ENCODE assay signal across 9 mouse cellular contexts in the genomic region with DNA sequence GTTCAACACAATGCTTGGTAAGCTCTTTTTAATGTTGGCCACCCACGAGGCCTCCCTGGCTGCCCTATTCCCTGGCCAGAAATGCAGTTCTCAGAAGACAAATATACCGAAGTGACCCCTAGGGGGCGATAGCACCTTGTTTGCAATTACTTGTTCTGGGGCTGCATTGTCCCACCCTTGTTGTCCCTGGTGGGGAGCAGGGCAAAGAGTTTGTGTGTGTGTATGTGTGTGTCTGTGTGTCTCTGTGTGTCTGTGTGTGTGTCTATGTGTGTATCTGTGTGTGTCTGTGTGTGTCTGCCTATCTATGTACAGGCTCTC. TPM values are rescaled to one million over a fixed set of nuclear protein-coding genes. Genes with fewer than 3 reads are reported as not detected.
DNase-seq lines count a peak whose midpoint lies in the region; ATAC-seq and TF ChIP-seq lines count a peak whose summit lies in the region.
"Had no signal": no experiment of that assay in that cellular context is flagged by ENCODE, and none has a peak within 500 bp of the region (broad histone marks: within the 10 kb centered on the region; RNA-seq: fewer than 3 reads in every experiment).

No protein-coding gene starts in this region.

- H3K4me1 ChIP-seq in ES-Bruce4 (ENCODE audit: control insufficient read depth, insufficient read depth, low read length): no peaks in the 10 kb centered on the region
- H3K4me1 ChIP-seq in forebrain, postnatal 0 days (ENCODE audit: insufficient read depth): 0 out of 2 replicates have a peak, but pooled peaks cover 3% of the 10 kb centered on the region
- no peaks in the 10 kb centered on the region for H3K4me1 ChIP-seq in liver, embryonic 11.5 days (replicated peaks; ENCODE audit: control insufficient read depth, insufficient read depth, low read length)
- H3K4me1 ChIP-seq in neural tube, embryonic 11.5 days (ENCODE audit: control insufficient read depth, insufficient read depth, low read length): no peaks in the 10 kb centered on the region

- DNase-seq in A20 (ENCODE audit: low read depth, low spot score): peak; percentile 69
- peak; percentile 26 for DNase-seq in cerebellum, adult 11-12 months
- peak; percentile 77 for DNase-seq in forebrain, postnatal 0 days
- DNase-seq in kidney, adult 8-10 months: peak; percentile 24 to 54
- DNase-seq in liver, embryonic 11.5 days (ENCODE audit: low spot score): peak; percentile 42
- DNase-seq in neural tube, embryonic 11.5 days (ENCODE audit: low spot score): peak; percentile 77

- H3K9me3 ChIP-seq in ES-Bruce4 (replicated peaks; ENCODE audit: control insufficient read depth, insufficient read depth, low read length, poor library complexity, severe bottlenecking): no peaks in the 10 kb centered on the region
- H3K9me3 ChIP-seq in forebrain, postnatal 0 days (ENCODE audit: low read length): no peaks in the 10 kb centered on the region
- no peaks in the 10 kb centered on the region for H3K9me3 ChIP-seq in liver, embryonic 11.5 days (ENCODE audit: control insufficient read depth, low read length)
- H3K9me3 ChIP-seq in neural tube, embryonic 11.5 days (ENCODE audit: control insufficient read depth, low read length): no peaks in the 10 kb centered on the region
- H3K9me3 ChIP-seq: hindbrain, embryonic 15.5 days had no signal

- no peaks in the 10 kb centered on the region for H3K36me3 ChIP-seq in ES-Bruce4 (ENCODE audit: control insufficient read depth, insufficient read depth, low read length, poor library complexity, severe bottlenecking)
- H3K36me3 ChIP-seq in forebrain, postnatal 0 days (ENCODE audit: insufficient read depth): no peaks in the 10 kb centered on the region
- H3K36me3 ChIP-seq in liver, embryonic 11.5 days (ENCODE audit: control insufficient read depth, insufficient read depth, low read length): no peaks in the 10 kb centered on the region
- H3K36me3 ChIP-seq in neural tube, embryonic 11.5 days (ENCODE audit: control insufficient read depth, insufficient read depth, low read length): no peaks in the 10 kb centered on the region
- H3K36me3 ChIP-seq: hindbrain, embryonic 15.5 days had no signal

- TF ChIP-seq EP300 in ES-Bruce4 (IDR thresholded peaks at IDR 0.05; ENCODE audit: insufficient read depth, low read depth, low read length): no peak

- H3K4me3 ChIP-seq in ES-Bruce4 (ENCODE audit: low read depth, low read length): no peak overlapping the region
- H3K4me3 ChIP-seq in forebrain, postnatal 0 days (ENCODE audit: low read depth, low read length): no peak overlapping the region
- no peak overlapping the region for H3K4me3 ChIP-seq in liver, embryonic 11.5 days (ENCODE audit: low read depth, low read length)
- H3K4me3 ChIP-seq in neural tube, embryonic 11.5 days (ENCODE audit: low read depth, low read length): no peak overlapping the region
- H3K4me3 ChIP-seq: hindbrain, embryonic 15.5 days had no signal

- H3K9ac ChIP-seq in ES-Bruce4 (ENCODE audit: low read depth, poor library complexity, severe bottlenecking): no peak overlapping the region
- H3K9ac ChIP-seq in forebrain, postnatal 0 days: no peak overlapping the region
- no peak overlapping the region for H3K9ac ChIP-seq in liver, embryonic 11.5 days (ENCODE audit: low read depth, low read length)
- no peak overlapping the region for H3K9ac ChIP-seq in neural tube, embryonic 11.5 days (ENCODE audit: low read length)
- H3K9ac ChIP-seq: hindbrain, embryonic 15.5 days had no signal

- TF ChIP-seq POLR2A in ES-Bruce4 (IDR thresholded peaks at IDR 0.05; ENCODE audit: insufficient read depth, low read length): no peak

- H3K27ac ChIP-seq in ES-Bruce4 (ENCODE audit: insufficient read depth, low read length): no peak overlapping the region
- H3K27ac ChIP-seq in forebrain, postnatal 0 days (ENCODE audit: low read depth, low read length): 0 out of 2 replicates have a peak overlapping the region, but pooled peaks have one; percentile 4
- H3K27ac ChIP-seq in liver, embryonic 11.5 days (ENCODE audit: low read depth, low read length): no peak overlapping the region
- no peak overlapping the region for H3K27ac ChIP-seq in neural tube, embryonic 11.5 days (ENCODE audit: low read depth, low read length)

- 1% methylated on average over 3 of the region's 3 CpGs for WGBS in forebrain, postnatal 0 days
- 0% methylated on average over 3 of the region's 3 CpGs for WGBS in liver, embryonic 11.5 days
- 1% methylated on average over 3 of the region's 3 CpGs for WGBS in neural tube, embryonic 11.5 days

- ATAC-seq in forebrain, postnatal 0 days: peak; percentile 54
- ATAC-seq in liver, embryonic 11.5 days (replicated peaks; ENCODE audit: low FRiP score): no peak
- peak; percentile 35; the same call in 1 of the 2 replicates for ATAC-seq in neural tube, embryonic 11.5 days (ENCODE audit: insufficient read depth, low FRiP score, low TSS enrichment)
- ATAC-seq in inflammation-experienced regulatory T-cells, adult 6 months: no peak

- no peaks in the 10 kb centered on the region for H3K27me3 ChIP-seq in ES-Bruce4 (ENCODE audit: control insufficient read depth, insufficient read depth, low read length, poor library complexity, severe bottlenecking)
- H3K27me3 ChIP-seq in forebrain, postnatal 0 days (ENCODE audit: insufficient read depth, low read length): no peaks in the 10 kb centered on the region
- peaks cover 8% of the 10 kb centered on the region for H3K27me3 ChIP-seq in liver, embryonic 11.5 days (replicated peaks; ENCODE audit: control insufficient read depth, insufficient read depth, low read length)
- no peaks in the 10 kb centered on the region for H3K27me3 ChIP-seq in neural tube, embryonic 11.5 days (ENCODE audit: control insufficient read depth, insufficient read depth, low read length)

- H3K4me2 ChIP-seq in forebrain, postnatal 0 days (ENCODE audit: low read depth): no peak overlapping the region
- no peak overlapping the region for H3K4me2 ChIP-seq in liver, embryonic 11.5 days
- no peak overlapping the region for H3K4me2 ChIP-seq in neural tube, embryonic 11.5 days (ENCODE audit: low read depth)
- H3K4me2 ChIP-seq: hindbrain, embryonic 15.5 days had no signal

- peak; percentile 64 for TF ChIP-seq CTCF in ES-Bruce4 (IDR thresholded peaks at IDR 0.05; ENCODE audit: low read depth, low read length)
- peak; percentile 77 for TF ChIP-seq CTCF in forebrain, postnatal 0 days (IDR thresholded peaks at IDR 0.05; ENCODE audit: low read depth)

RNA-seq across cellular contexts. Expression of a gene that starts 8.0 kb away (rescaled TPM):
- polyA plus RNA-seq in ES-Bruce4 (2011; ENCODE audit: insufficient read depth, insufficient read length, low read depth, missing spikeins): 1.1 and 1.2 TPM in 2 replicates
- 2.0 and 2.4 TPM in 2 replicates for total RNA-seq in forebrain, postnatal 0 days (2014; rRNA removed)
- polyA plus RNA-seq in forebrain, postnatal 0 days (2015; fragmentation: Nextera tagmentation; extraction: Ambion mirVana): 2.4 and 3.1 TPM in 2 replicates
- 0.06 TPM in 1 of 2 replicates, not detected in the other for polyA plus RNA-seq in liver, embryonic 11.5 days (2014; fragmentation: Nextera tagmentation; extraction: Ambion mirVana)
- polyA plus RNA-seq in neural tube, embryonic 11.5 days (2014; fragmentation: Nextera tagmentation; extraction: Ambion mirVana): 0.17 and 0.24 TPM in 2 replicates
- not detected for polyA plus RNA-seq in inflammation-experienced regulatory T-cells, adult 6 months (2017; shearing (Covaris generic))

RNA-seq across cellular contexts. Expression of a gene that starts 30.7 kb away (rescaled TPM):
- 0.40 and 0.46 TPM in 2 replicates for polyA plus RNA-seq in ES-Bruce4 (2011; ENCODE audit: insufficient read depth, insufficient read length, low read depth, missing spikeins)
- total RNA-seq in forebrain, postnatal 0 days (2014; rRNA removed): 0.23 and 0.29 TPM in 2 replicates
- 0.10 and 0.23 TPM in 2 replicates for polyA plus RNA-seq in forebrain, postnatal 0 days (2015; fragmentation: Nextera tagmentation; extraction: Ambion mirVana)
- not detected in 2 replicates for polyA plus RNA-seq in liver, embryonic 11.5 days (2014; fragmentation: Nextera tagmentation; extraction: Ambion mirVana)
- 0.13 TPM in 1 of 2 replicates, not detected in the other for polyA plus RNA-seq in neural tube, embryonic 11.5 days (2014; fragmentation: Nextera tagmentation; extraction: Ambion mirVana)
- polyA plus RNA-seq in inflammation-experienced regulatory T-cells, adult 6 months (2017; shearing (Covaris generic)): under 1 TPM in 1 of 3 experiments, not detected in 2; 0.19 TPM

RNA-seq across cellular contexts. Expression of a gene that starts 38.2 kb away (rescaled TPM):
- polyA plus RNA-seq in ES-Bruce4 (2011; ENCODE audit: insufficient read depth, insufficient read length, low read depth, missing spikeins): 67.6 and 73.0 TPM in 2 replicates
- total RNA-seq in forebrain, postnatal 0 days (2014; rRNA removed): 11.6 and 20.8 TPM in 2 replicates
- polyA plus RNA-seq in forebrain, postnatal 0 days (2015; fragmentation: Nextera tagmentation; extraction: Ambion mirVana): 34.8 and 50.0 TPM in 2 replicates
- 44.7 TPM in 2 replicates for polyA plus RNA-seq in liver, embryonic 11.5 days (2014; fragmentation: Nextera tagmentation; extraction: Ambion mirVana)
- polyA plus RNA-seq in neural tube, embryonic 11.5 days (2014; fragmentation: Nextera tagmentation; extraction: Ambion mirVana): 79.9 and 95.7 TPM in 2 replicates
- 10 to 100 TPM in 1 of 3 experiments, 1 to 10 TPM in 2; 4.9 to 10.9 (median 5.6) TPM for polyA plus RNA-seq in inflammation-experienced regulatory T-cells, adult 6 months (2017; shearing (Covaris generic))

Comparison
In these comparisons a context has a peak if more than half of its experiments do, and no peak if none do; other contexts are left out.
1. DNase-seq: peak in every context shown above with its lines; median percentile 77 in forebrain, postnatal 0 days; 77 in neural tube, embryonic 11.5 days; 69 in A20; 42 in liver, embryonic 11.5 days; 39 in kidney, adult 8-10 months; 26 in cerebellum, adult 11-12 months.
2. ATAC-seq: peak in forebrain, postnatal 0 days (single experiment) and neural tube, embryonic 11.5 days (single experiment); none in liver, embryonic 11.5 days (single experiment) and inflammation-experienced regulatory T-cells, adult 6 months (single experiment).